Mouse (Mus musculus): Measurements from ENCODE around the gene Uba1. TPM values are rescaled to one million over a fixed set of nuclear protein-coding genes. Genes with fewer than 3 reads are reported as not detected.

Uba1 gene
- 100 to 1,000 TPM; 309 to 428 TPM for polyA plus RNA-seq (2012; fragmentation: generic; extraction: Trizol)

DNA sequence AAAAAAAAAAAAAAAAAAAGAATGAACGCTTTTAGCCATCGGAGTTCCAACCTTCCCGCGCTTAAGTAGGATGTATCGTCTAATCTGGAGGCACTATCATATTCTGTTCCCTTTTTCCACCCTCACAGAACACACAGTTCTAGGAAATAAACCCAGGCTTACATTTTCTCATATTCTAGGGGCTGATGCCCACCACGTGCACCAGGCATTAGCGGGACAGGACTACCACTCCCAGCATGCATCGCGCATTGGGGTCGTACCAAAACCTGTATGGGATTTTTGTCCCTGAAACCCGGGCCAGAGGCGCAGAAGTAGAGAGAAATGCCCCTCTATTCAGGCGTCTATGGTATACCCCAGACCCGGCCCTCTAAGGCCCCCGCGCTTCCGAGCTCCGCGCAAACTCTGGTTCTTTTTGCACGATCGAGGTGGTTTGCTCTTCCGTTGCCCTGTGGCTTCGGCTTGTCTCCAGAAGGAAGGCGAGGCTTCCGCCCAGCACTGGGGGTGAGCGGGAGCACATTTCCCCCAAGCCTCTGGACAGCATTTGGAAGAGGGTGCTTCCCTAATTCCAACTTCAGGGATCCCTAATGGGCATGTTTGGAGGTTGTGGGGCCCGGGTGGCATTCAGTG lies at the start of gene Uba1:
Uba1 (plus strand) TSS at position 301 of the 627 bp plus-strand sequence.

DNA sequence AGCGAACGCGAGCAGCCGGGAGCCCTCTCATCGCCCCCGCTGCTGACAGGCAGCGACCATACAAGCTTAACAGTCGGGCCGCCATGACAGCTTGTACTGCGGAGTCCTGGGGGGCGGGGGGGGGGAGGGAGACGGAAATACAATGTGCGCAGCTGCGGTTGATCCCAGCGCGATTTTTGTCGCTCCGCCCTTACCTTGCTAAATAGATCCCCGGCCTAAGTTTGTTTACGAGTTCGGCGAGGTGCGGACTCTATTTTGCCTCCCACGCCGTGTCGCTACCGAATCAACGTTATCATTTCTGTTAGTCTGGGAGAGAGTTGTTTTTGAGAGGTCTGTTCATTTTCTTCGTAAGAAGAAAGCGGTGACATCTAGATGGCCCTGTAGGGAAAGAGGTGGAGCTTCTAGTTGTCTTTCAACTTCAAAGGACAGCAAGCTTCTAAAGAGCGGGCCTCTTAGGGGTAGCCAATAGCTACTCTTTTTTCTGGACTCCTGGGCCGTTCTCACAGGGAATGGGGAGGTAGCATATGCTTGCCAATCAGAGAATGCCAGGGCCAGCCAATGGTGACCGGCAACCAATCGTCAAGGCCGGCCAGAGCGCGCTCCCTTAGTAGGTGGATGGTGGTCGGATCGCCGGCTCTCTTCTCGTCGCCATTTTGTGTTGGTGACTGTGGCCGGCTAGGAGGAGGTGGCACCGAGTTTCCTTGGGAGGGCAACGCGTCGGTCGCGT lies 40.8 kb upstream of the Uba1 start, which contains the start of the genes Rbm10 and Ndufb11:
Rbm10 (plus strand) TSS at position 328 of the 727 bp plus-strand sequence.
Ndufb11 (minus strand) TSS at position 444 of the 727 bp plus-strand sequence.

DNA sequence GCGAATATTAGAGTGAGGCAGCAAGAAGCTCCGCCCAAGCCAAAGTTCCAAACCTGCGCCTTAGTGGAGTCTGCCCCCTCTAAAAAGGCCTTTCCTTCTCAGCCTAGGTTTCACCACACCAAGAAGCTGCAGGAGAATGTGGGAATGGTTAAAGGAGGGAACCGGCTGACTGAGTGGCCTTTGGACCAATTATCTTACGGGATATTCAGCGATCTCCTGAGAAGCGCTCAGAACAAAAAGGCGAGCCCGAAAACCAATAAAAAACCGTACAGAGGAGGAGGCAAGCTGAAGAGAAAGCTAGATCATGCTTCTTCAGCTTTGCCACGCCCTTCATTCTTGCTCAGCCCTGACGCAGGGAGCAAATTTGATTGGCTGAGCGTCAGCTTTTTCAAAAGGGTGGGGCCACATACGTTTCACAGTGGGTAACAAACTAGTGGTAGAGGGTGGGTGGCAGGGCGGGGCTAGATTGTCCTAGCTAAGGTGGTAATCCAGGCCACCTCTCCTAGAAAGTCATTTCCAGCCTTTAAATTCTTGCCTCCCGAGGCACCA lies 29.5 kb downstream of the Uba1 start, which contains the start of gene Cdk16:
Cdk16 (plus strand) TSS at position 436 of the 549 bp plus-strand sequence.

GRCm38 (mm10) chrX:20703741-20704290 lies 45.7 kb downstream of the Uba1 start, which contains the start of gene Usp11:
Usp11 (plus strand) TSS chrX:20703906.

Other genes with a start within 250 kb of the Uba1 start
- under 1 TPM; 0.13 to 0.51 TPM for gene Jade3, start 232.6 kb upstream of the Uba1 start, polyA plus RNA-seq (2012; fragmentation: generic; extraction: Trizol)
- under 1 TPM in 1 of 2 experiments, not detected in 1; 0.04 TPM for gene Rgn, start 108.5 kb upstream of the Uba1 start, polyA plus RNA-seq (2012; fragmentation: generic; extraction: Trizol)
- gene Rbm10, start 40.8 kb upstream of the Uba1 start, polyA plus RNA-seq (2012; fragmentation: generic; extraction: Trizol): 10 to 100 TPM; 25.1 to 34.5 TPM
- 100 to 1,000 TPM; 439 to 488 TPM for gene Ndufb11, start 40.7 kb upstream of the Uba1 start, polyA plus RNA-seq (2012; fragmentation: generic; extraction: Trizol)
- 100 to 1,000 TPM in 1 of 2 experiments, 10 to 100 TPM in 1; 82.0 to 124 TPM for gene Cdk16, start 29.6 kb downstream of the Uba1 start, polyA plus RNA-seq (2012; fragmentation: generic; extraction: Trizol)
- gene Usp11, start 45.6 kb downstream of the Uba1 start, polyA plus RNA-seq (2012; fragmentation: generic; extraction: Trizol): 10 to 100 TPM in 1 of 2 experiments, 1 to 10 TPM in 1; 2.1 to 15.4 TPM
- 10 to 100 TPM; 31.8 to 57.9 TPM for gene Araf, start 139.5 kb downstream of the Uba1 start, polyA plus RNA-seq (2012; fragmentation: generic; extraction: Trizol)
- gene Timp1, start 211.8 kb downstream of the Uba1 start, polyA plus RNA-seq (2012; fragmentation: generic; extraction: Trizol): 100 to 1,000 TPM; 144 to 781 TPM

Data from C3H10T1/2 (cell line).